Comparison of ENCODE assay signal across 13 mouse cellular contexts in the genomic region with DNA sequence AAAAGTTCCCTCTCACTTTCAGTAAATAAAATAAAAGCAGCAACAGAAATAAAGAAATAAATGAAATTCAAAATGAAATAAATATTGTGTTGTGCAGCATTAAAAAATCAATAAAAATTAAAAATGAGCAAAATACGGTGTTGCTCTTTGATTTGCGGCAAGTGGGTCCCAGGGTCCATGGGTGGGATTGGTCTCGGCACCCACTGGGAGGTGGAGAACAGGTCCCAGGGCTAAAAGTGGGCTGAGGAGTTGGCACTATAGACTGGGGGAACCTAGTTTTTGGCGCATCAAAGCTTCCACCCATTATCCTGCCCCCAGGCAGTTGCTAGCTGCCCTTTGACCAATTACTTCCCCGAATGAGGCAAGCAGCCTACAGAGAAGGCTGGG. TPM values are rescaled to one million over a fixed set of nuclear protein-coding genes. Genes with fewer than 3 reads are reported as not detected.
DNase-seq lines count a peak whose midpoint lies in the region; ATAC-seq and TF ChIP-seq lines count a peak whose summit lies in the region.
"Had no signal": no experiment of that assay in that cellular context is flagged by ENCODE, and none has a peak within 500 bp of the region (broad histone marks: within the 10 kb centered on the region; RNA-seq: fewer than 3 reads in every experiment).

A gene (minus strand): TSS at position 101 of the 387 bp plus-strand sequence.

- H3K27me3 ChIP-seq in hindbrain, embryonic 10.5 days (ENCODE audit: insufficient read depth, poor library complexity, severe bottlenecking), result no peaks in the 10 kb centered on the region
- H3K27me3 ChIP-seq in hindbrain, embryonic 14.5 days (ENCODE audit: control insufficient read depth, insufficient read depth, low read length), result no peaks in the 10 kb centered on the region
- H3K27me3 ChIP-seq in stomach, embryonic 15.5 days (replicated peaks), result no peaks in the 10 kb centered on the region
- H3K27me3 ChIP-seq in stomach, postnatal 0 days (ENCODE audit: control insufficient read depth, insufficient read depth, low read length), result no peaks in the 10 kb centered on the region
- no peaks in the 10 kb centered on the region for H3K27me3 ChIP-seq in hindbrain, embryonic 16.5 days (replicated peaks; ENCODE audit: control insufficient read depth, insufficient read depth, low read length)
- no peaks in the 10 kb centered on the region for H3K27me3 ChIP-seq in stomach, embryonic 16.5 days (ENCODE audit: control insufficient read depth, insufficient read depth, low read length)
- H3K27me3 ChIP-seq: midbrain, embryonic 13.5 days had no signal

- H3K4me1 ChIP-seq in hindbrain, embryonic 10.5 days (replicated peaks), result peaks cover 25% of the 10 kb centered on the region
- H3K4me1 ChIP-seq in hindbrain, embryonic 14.5 days (replicated peaks; ENCODE audit: control insufficient read depth, insufficient read depth, low read length), result peaks cover 28% of the 10 kb centered on the region
- H3K4me1 ChIP-seq in stomach, embryonic 15.5 days, result peaks cover 23% of the 10 kb centered on the region
- peaks cover 7% of the 10 kb centered on the region for H3K4me1 ChIP-seq in stomach, postnatal 0 days (replicated peaks; ENCODE audit: control insufficient read depth, insufficient read depth)
- peaks cover 30% of the 10 kb centered on the region for H3K4me1 ChIP-seq in hindbrain, embryonic 16.5 days (ENCODE audit: control insufficient read depth, insufficient read depth, low read depth, low read length)
- peaks cover 25% of the 10 kb centered on the region for H3K4me1 ChIP-seq in stomach, embryonic 16.5 days (ENCODE audit: control insufficient read depth, insufficient read depth, low read length)

- TF ChIP-seq CTCF in stomach, postnatal 0 days (IDR thresholded peaks at IDR 0.05; ENCODE audit: low read depth), result no peak

- H3K9me3 ChIP-seq in hindbrain, embryonic 10.5 days, result 0 out of 2 replicates have a peak, but pooled peaks cover 4% of the 10 kb centered on the region
- H3K9me3 ChIP-seq in hindbrain, embryonic 14.5 days (ENCODE audit: control insufficient read depth, low read length), result no peaks in the 10 kb centered on the region
- H3K9me3 ChIP-seq in stomach, embryonic 15.5 days, result no peaks in the 10 kb centered on the region
- H3K9me3 ChIP-seq in stomach, postnatal 0 days (ENCODE audit: control insufficient read depth, low read length), result no peaks in the 10 kb centered on the region
- no peaks in the 10 kb centered on the region for H3K9me3 ChIP-seq in hindbrain, embryonic 16.5 days (ENCODE audit: control insufficient read depth, low read length)
- no peaks in the 10 kb centered on the region for H3K9me3 ChIP-seq in stomach, embryonic 16.5 days (replicated peaks; ENCODE audit: control insufficient read depth, low read length)
- H3K9me3 ChIP-seq: midbrain, embryonic 13.5 days had no signal

- WGBS in hindbrain, embryonic 10.5 days, result 96% methylated on average over 5 of the region's 5 CpGs
- 95% methylated on average over 5 of the region's 5 CpGs for WGBS in hindbrain, embryonic 14.5 days
- WGBS in stomach, embryonic 15.5 days, result 93% methylated on average over 5 of the region's 5 CpGs
- WGBS in stomach, postnatal 0 days, result 94% methylated on average over 5 of the region's 5 CpGs
- WGBS in hindbrain, embryonic 16.5 days, result 90% methylated on average over 5 of the region's 5 CpGs
- 94% methylated on average over 5 of the region's 5 CpGs for WGBS in stomach, embryonic 16.5 days

- H3K36me3 ChIP-seq in hindbrain, embryonic 10.5 days, result peaks cover 59% of the 10 kb centered on the region
- H3K36me3 ChIP-seq in hindbrain, embryonic 14.5 days (replicated peaks; ENCODE audit: control insufficient read depth, insufficient read depth), result peaks cover 43% of the 10 kb centered on the region
- H3K36me3 ChIP-seq in stomach, embryonic 15.5 days, result peaks cover 35% of the 10 kb centered on the region
- peaks cover 21% of the 10 kb centered on the region for H3K36me3 ChIP-seq in stomach, postnatal 0 days (ENCODE audit: control insufficient read depth, insufficient read depth, low read length)
- H3K36me3 ChIP-seq in hindbrain, embryonic 16.5 days (ENCODE audit: control insufficient read depth, insufficient read depth, low read length), result peaks cover 27% of the 10 kb centered on the region
- peaks cover 24% of the 10 kb centered on the region for H3K36me3 ChIP-seq in stomach, embryonic 16.5 days (ENCODE audit: control insufficient read depth, insufficient read depth, low read length)

- H3K4me3 ChIP-seq in hindbrain, embryonic 10.5 days, result no peak within 1 kb of the TSS
- H3K4me3 ChIP-seq in hindbrain, embryonic 14.5 days (replicated peaks; ENCODE audit: low read length), result no peak within 1 kb of the TSS
- no peak within 1 kb of the TSS for H3K4me3 ChIP-seq in stomach, embryonic 15.5 days (replicated peaks)
- no peak within 1 kb of the TSS for H3K4me3 ChIP-seq in stomach, postnatal 0 days (ENCODE audit: low read depth, low read length)
- H3K4me3 ChIP-seq in hindbrain, embryonic 16.5 days (ENCODE audit: low read length), result no peak within 1 kb of the TSS
- no peak within 1 kb of the TSS for H3K4me3 ChIP-seq in stomach, embryonic 16.5 days (replicated peaks; ENCODE audit: low read length)
- H3K4me3 ChIP-seq: midbrain, embryonic 13.5 days had no signal

- H3K27ac ChIP-seq in hindbrain, embryonic 10.5 days, result no peak within 1 kb of the TSS
- no peak within 1 kb of the TSS for H3K27ac ChIP-seq in hindbrain, embryonic 14.5 days
- no peak within 1 kb of the TSS for H3K27ac ChIP-seq in stomach, embryonic 15.5 days
- H3K27ac ChIP-seq in stomach, postnatal 0 days (replicated peaks), result no peak within 1 kb of the TSS
- H3K27ac ChIP-seq in hindbrain, embryonic 16.5 days (ENCODE audit: low read depth, low read length), result no peak within 1 kb of the TSS
- H3K27ac ChIP-seq in stomach, embryonic 16.5 days (ENCODE audit: low read length), result no peak within 1 kb of the TSS
- H3K27ac ChIP-seq: midbrain, embryonic 13.5 days had no signal

- no peak for ATAC-seq in hindbrain, embryonic 14.5 days (ENCODE audit: low FRiP score)
- ATAC-seq in stomach, embryonic 15.5 days (ENCODE audit: insufficient read depth, low FRiP score, low read depth), result no peak
- ATAC-seq in stomach, postnatal 0 days (ENCODE audit: low FRiP score, low TSS enrichment), result no peak
- no peak for ATAC-seq in hindbrain, embryonic 16.5 days
- no peak for ATAC-seq in stomach, embryonic 16.5 days (ENCODE audit: insufficient read depth, low FRiP score)
- ATAC-seq: activated CD4-positive, CD25-positive, alpha-beta regulatory T cell, adult 4 months had no signal

- no peak within 1 kb of the TSS for H3K9ac ChIP-seq in hindbrain, embryonic 14.5 days
- no peak within 1 kb of the TSS for H3K9ac ChIP-seq in stomach, embryonic 15.5 days
- no peak within 1 kb of the TSS for H3K9ac ChIP-seq in stomach, postnatal 0 days (ENCODE audit: low read length)
- H3K9ac ChIP-seq in hindbrain, embryonic 16.5 days (ENCODE audit: low read depth, low read length), result no peak within 1 kb of the TSS
- no peak within 1 kb of the TSS for H3K9ac ChIP-seq in stomach, embryonic 16.5 days (ENCODE audit: low read length)
- H3K9ac ChIP-seq: midbrain, embryonic 13.5 days had no signal

- TF ChIP-seq EP300 in stomach, postnatal 0 days (optimal IDR thresholded peaks at IDR 0.05), result no peak

- H3K4me2 ChIP-seq in hindbrain, embryonic 14.5 days (replicated peaks), result no peak within 1 kb of the TSS
- no peak within 1 kb of the TSS for H3K4me2 ChIP-seq in stomach, embryonic 15.5 days
- H3K4me2 ChIP-seq in stomach, postnatal 0 days (replicated peaks; ENCODE audit: low read depth), result no peak within 1 kb of the TSS
- no peak within 1 kb of the TSS for H3K4me2 ChIP-seq in hindbrain, embryonic 16.5 days (ENCODE audit: low read length)
- no peak within 1 kb of the TSS for H3K4me2 ChIP-seq in stomach, embryonic 16.5 days (ENCODE audit: low read depth, low read length)
- H3K4me2 ChIP-seq: midbrain, embryonic 13.5 days had no signal

- no peak for DNase-seq in hindbrain, embryonic 10.5 days (ENCODE audit: low spot score)
- DNase-seq in hindbrain, embryonic 14.5 days (ENCODE audit: low spot score), result no peak
- no peak for DNase-seq in stomach, postnatal 0 days (ENCODE audit: low spot score)
- DNase-seq in layer of hippocampus, adult 9-10 months (ENCODE audit: low spot score), result no peak
- no peak for DNase-seq in cerebellum, postnatal 4 days (ENCODE audit: low spot score in 2 of 2)
- DNase-seq: embryo, embryonic 11 days; heart, postnatal 14 days; spleen, adult 18-20 months had no signal

RNA-seq across cellular contexts. Expression of the gene that starts here (rescaled TPM):
- polyA plus RNA-seq in hindbrain, embryonic 10.5 days (2016; fragmentation: Nextera tagmentation; extraction: Ambion mirVana), result 10.5 and 13.1 TPM in 2 replicates
- 8.6 and 10.9 TPM in 2 replicates for polyA plus RNA-seq in hindbrain, embryonic 14.5 days (2014; fragmentation: Nextera tagmentation; extraction: Ambion mirVana)
- 37.5 and 62.9 TPM in 2 replicates for polyA plus RNA-seq in stomach, embryonic 15.5 days (2015; fragmentation: Nextera tagmentation; extraction: Ambion mirVana)
- polyA plus RNA-seq in stomach, postnatal 0 days (2015; fragmentation: Nextera tagmentation; extraction: Ambion mirVana), result 5.8 and 7.9 TPM in 2 replicates
- polyA plus RNA-seq in hindbrain, embryonic 16.5 days (2015; fragmentation: Nextera tagmentation; extraction: Ambion mirVana), result 15.1 and 23.5 TPM in 2 replicates
- polyA plus RNA-seq in stomach, embryonic 16.5 days (2015; fragmentation: Nextera tagmentation; extraction: Ambion mirVana), result 34.1 and 63.1 TPM in 2 replicates
